Mouse (Mus musculus): Measurements from ENCODE around the gene N4bp2l2.
"Not testable (repeated sequence)": the region's sequence is repeated elsewhere in the genome, so short reads cannot be mapped to it uniquely, and the experiment has no call there.

Gene N4bp2l2

GRCm38 (mm10) chr5:150643390-150643789 is 22.6 kb downstream of the N4bp2l2 start:
- DNase-seq (ENCODE audit: low spot score in 2 of 2) = not testable (repeated sequence)

GRCm38 (mm10) chr5:150641440-150641839 is 24.5 kb downstream of the N4bp2l2 start:
- DNase-seq (ENCODE audit: low spot score in 2 of 2) = no peak

- no peak for DNase-seq (ENCODE audit: low spot score in 2 of 2)
Observed at GRCm38 (mm10) chr5:150629692-150630091, 36.3 kb downstream of the N4bp2l2 start.

GRCm38 (mm10) chr5:150629272-150629671 is 36.7 kb downstream of the N4bp2l2 start:
- DNase-seq (ENCODE audit: low spot score in 2 of 2) = no peak

GRCm38 (mm10) chr5:150625528-150625927 is 40.5 kb downstream of the N4bp2l2 start:
- no peak for DNase-seq (ENCODE audit: low spot score in 2 of 2)

- DNase-seq (ENCODE audit: low spot score in 2 of 2) = no peak
Observed at GRCm38 (mm10) chr5:150622792-150623191, 43.2 kb downstream of the N4bp2l2 start.

- DNase-seq (ENCODE audit: low spot score in 2 of 2) = no peak
Observed at GRCm38 (mm10) chr5:150621592-150621991, 44.4 kb downstream of the N4bp2l2 start.

- no peak for DNase-seq (ENCODE audit: low spot score in 2 of 2)
Observed at GRCm38 (mm10) chr5:150620588-150621135, 45.3 kb downstream of the N4bp2l2 start.

GRCm38 (mm10) chr5:150618599-150619355 is 47.2 kb downstream of the N4bp2l2 start:
- no peak for DNase-seq (ENCODE audit: low spot score in 2 of 2)

GRCm38 (mm10) chr5:150616731-150617130 is 49.3 kb downstream of the N4bp2l2 start:
- DNase-seq (ENCODE audit: low spot score in 2 of 2) = no peak

- DNase-seq (ENCODE audit: low spot score in 2 of 2) = no peak
Observed at GRCm38 (mm10) chr5:150616216-150616615, 49.8 kb downstream of the N4bp2l2 start.

- DNase-seq (ENCODE audit: low spot score in 2 of 2) = no peak
Observed at GRCm38 (mm10) chr5:150614054-150614453, 51.9 kb downstream of the N4bp2l2 start.

- no peak for DNase-seq (ENCODE audit: low spot score in 2 of 2)
Observed at GRCm38 (mm10) chr5:150611697-150612096, 54.3 kb downstream of the N4bp2l2 start.

GRCm38 (mm10) chr5:150611136-150611535 is 54.8 kb downstream of the N4bp2l2 start:
- no peak for DNase-seq (ENCODE audit: low spot score in 2 of 2)

- no peak for DNase-seq (ENCODE audit: low spot score in 2 of 2)
Observed at GRCm38 (mm10) chr5:150607631-150608030, 58.4 kb downstream of the N4bp2l2 start.

GRCm38 (mm10) chr5:150606131-150606530 is 59.9 kb downstream of the N4bp2l2 start:
- DNase-seq (ENCODE audit: low spot score in 2 of 2) = no peak

- DNase-seq (ENCODE audit: low spot score in 2 of 2) = no peak
Observed at GRCm38 (mm10) chr5:150601441-150602230, 64.3 kb downstream of the N4bp2l2 start.

- DNase-seq (ENCODE audit: low spot score in 2 of 2) = peak in 1 of 2 experiments; percentile 45
Observed at GRCm38 (mm10) chr5:150600554-150601440, 65.2 kb downstream of the N4bp2l2 start.

GRCm38 (mm10) chr5:150599301-150600294 is 66.4 kb downstream of the N4bp2l2 start:
- DNase-seq (ENCODE audit: low spot score in 2 of 2) = no peak

Measured in spleen, postnatal 10 days (tissue).